Mouse (Mus musculus): ENCODE measurements around the gene Cdk6.

DNA sequence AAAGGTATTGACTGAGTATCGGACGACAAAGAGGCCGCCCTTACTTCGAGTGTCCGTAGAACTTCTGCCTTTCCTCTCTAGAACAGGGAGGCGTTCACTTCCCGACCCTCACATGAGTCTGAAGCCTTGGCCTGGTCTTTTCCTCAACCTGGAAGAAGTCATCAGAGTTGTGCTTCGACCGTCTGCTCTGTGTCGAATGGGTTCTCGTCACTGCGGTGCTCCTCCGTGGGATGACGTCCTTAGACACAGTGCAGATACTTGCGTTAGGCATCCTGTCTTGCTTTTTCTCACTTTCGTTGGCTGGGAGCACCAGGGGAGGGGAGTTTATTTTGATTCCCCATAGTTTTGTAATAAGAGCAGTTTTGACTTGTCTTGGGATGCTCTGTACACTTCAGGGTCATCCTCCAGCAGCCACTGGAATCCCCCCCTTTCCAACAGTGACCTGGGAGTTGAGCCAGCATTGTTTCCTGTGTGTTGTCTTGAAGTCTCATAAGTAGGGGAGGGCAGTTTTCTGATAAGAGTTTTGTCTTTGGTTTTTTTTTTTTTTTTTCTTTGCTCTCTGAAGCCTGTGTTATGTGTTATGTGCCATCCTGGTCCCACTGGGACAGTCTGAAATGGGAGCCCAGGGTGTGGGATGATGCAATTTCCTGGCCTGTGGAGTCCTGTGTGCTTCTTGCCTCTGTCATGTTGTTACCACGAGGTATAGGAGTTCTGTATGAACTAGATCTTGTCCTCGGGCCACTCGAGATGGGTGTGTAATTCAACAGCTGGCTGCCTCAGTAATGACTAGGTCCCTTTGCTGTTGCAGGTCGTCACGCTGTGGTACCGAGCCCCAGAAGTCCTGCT, 131.2 kb downstream of the Cdk6 start:
- TF ChIP-seq CTCF (IDR thresholded peaks at IDR 0.05) = no peak
- TF ChIP-seq POLR2A (IDR thresholded peaks at IDR 0.05; ENCODE audit: insufficient read depth, low read depth, low read length) = no peak
- TF ChIP-seq EP300 (IDR thresholded peaks at IDR 0.05; ENCODE audit: insufficient read depth, low read depth, low read length) = no peak

Data from heart, adult 2 months (tissue).